Mouse (Mus musculus) heart, embryonic 11.5 days (tissue): ENCODE data around the gene Tmem247. TPM values are rescaled to one million over a fixed set of nuclear protein-coding genes. Genes with fewer than 3 reads are reported as not detected.

ENCODE experiments used
- ATAC-seq: fragments of 200-750 bp; cut with Nextera tagmentation; replicated peaks from 2 replicates; pipeline ENCODE4 v1.8.0; 2017; ENCODE audit warnings: moderate library complexity; ENCODE audit not compliant: insufficient number of reproducible peaks, low FRiP score, low TSS enrichment
- H3K27ac ChIP-seq: fragments of 300-500 bp; sonication (generic); 2 replicates; pipeline ENCODE4 v1.5.1; 2014; ENCODE audit warnings: mild to moderate bottlenecking, low read depth, low read length
- H3K27me3 ChIP-seq: fragments of 300-500 bp; sonication (generic); 2 replicates; pipeline ENCODE4 v1.6.1; 2014; ENCODE audit warnings: mild to moderate bottlenecking, low read length, mixed read lengths; ENCODE audit not compliant: control insufficient read depth, insufficient read depth
- H3K36me3 ChIP-seq: fragments of 300-500 bp; sonication (generic); 2 replicates; pipeline ENCODE4 v1.6.1; 2014; ENCODE audit warnings: mild to moderate bottlenecking, low read length, moderate library complexity, mixed read lengths; ENCODE audit not compliant: control insufficient read depth, insufficient read depth
- H3K4me1 ChIP-seq: fragments of 300-500 bp; sonication (generic); 2 replicates; pipeline ENCODE4 v1.6.1; 2014; ENCODE audit warnings: low read length; ENCODE audit not compliant: control insufficient read depth, insufficient read depth
- H3K4me2 ChIP-seq: fragments of 300-500 bp; sonication (generic); 2 replicates; pipeline ENCODE4 v1.6.1; 2014; ENCODE audit warnings: mild to moderate bottlenecking, moderate library complexity
- H3K4me3 ChIP-seq: fragments of 300-500 bp; sonication (generic); 2 replicates; pipeline ENCODE4 v1.5.1; 2014; ENCODE audit warnings: low read depth, low read length
- H3K9ac ChIP-seq: fragments of 300-500 bp; sonication (generic); 2 replicates; pipeline ENCODE4 v1.6.1; 2014; ENCODE audit warnings: mild to moderate bottlenecking, low read depth, low read length, moderate library complexity
- H3K9me3 ChIP-seq: fragments of 300-500 bp; sonication (generic); replicated peaks from 2 replicates; pipeline ENCODE4 v1.6.1; 2016; ENCODE audit warnings: low read length; ENCODE audit not compliant: control insufficient read depth
- WGBS: fragments of 180-500 bp; shearing (Covaris S2); extraction: QIAGEN DNeasy Blood & Tissue Kit; methylation state at CpG from one replicate; pipeline ENCODE4 v1.1.7; 2014; ENCODE audit not compliant: insufficient replicate concordance; 5-methylcytosine and 5-hydroxymethylcytosine counted together
- polyA plus RNA-seq: library from polyadenylated mRNA; unstranded; fragments of >200 nt; fragmentation: Nextera tagmentation; extraction: Ambion mirVana; gene quantifications from 2 replicates; pipeline ENCODE4 v1.2.1, GENCODE M21; 2014

Tmem247 gene
- polyA plus RNA-seq, 1 experiment from 2014 or later = not detected

- WGBS = 66% methylated on average over 5 of the region's 5 CpGs
- no peak overlapping the region for H3K4me3 ChIP-seq
- peaks cover 2% of the 10 kb centered on the region; the same call in 1 of the 2 replicates for H3K36me3 ChIP-seq
- peak overlapping the region; percentile 84 for H3K27ac ChIP-seq
- H3K4me2 ChIP-seq = peak overlapping the region; percentile 45
- no peak overlapping the region for H3K9ac ChIP-seq
- H3K4me1 ChIP-seq = peaks cover 32% of the 10 kb centered on the region
- H3K9me3 ChIP-seq = no peaks in the 10 kb centered on the region
- H3K27me3 ChIP-seq = no peaks in the 10 kb centered on the region
- ATAC-seq = no peak
These were observed 51.4 kb downstream of the Tmem247 start for GRCm38 (mm10) chr17:86968581-86968980.

- Histone ChIP-seq H3K9me3 (no peaks in the 10 kb centered on the region), H3K27ac (no peak overlapping the region), H3K9ac (no peak overlapping the region), H3K4me3 (no peak overlapping the region), H3K27me3 (no peaks in the 10 kb centered on the region), H3K36me3 (peaks cover 2% of the 10 kb centered on the region; the same call in 1 of the 2 replicates), H3K4me2 (no peak overlapping the region), H3K4me1 (peaks cover 32% of the 10 kb centered on the region)
- no peak for ATAC-seq
- 80% methylated on average over 5 of the region's 5 CpGs for WGBS
These were observed 52.4 kb downstream of the Tmem247 start for GRCm38 (mm10) chr17:86969582-86969981.

- WGBS = 85% methylated on average over 15 of the region's 15 CpGs
- no peaks in the 10 kb centered on the region for H3K27me3 ChIP-seq
- peaks cover 2% of the 10 kb centered on the region; the same call in 1 of the 2 replicates for H3K36me3 ChIP-seq
- no peaks in the 10 kb centered on the region for H3K9me3 ChIP-seq
- no peak overlapping the region for H3K4me2 ChIP-seq
- H3K9ac ChIP-seq = no peak overlapping the region
- no peak overlapping the region for H3K4me3 ChIP-seq
- H3K4me1 ChIP-seq = peaks cover 27% of the 10 kb centered on the region
- no peak overlapping the region for H3K27ac ChIP-seq
- no peak for ATAC-seq
These were observed 53.0 kb downstream of the Tmem247 start for GRCm38 (mm10) chr17:86970026-86970750.

- Histone ChIP-seq H3K27ac (no peak overlapping the region), H3K4me1 (peaks cover 23% of the 10 kb centered on the region), H3K4me2 (no peak overlapping the region), H3K36me3 (peaks cover 2% of the 10 kb centered on the region; the same call in 1 of the 2 replicates), H3K9me3 (no peaks in the 10 kb centered on the region), H3K27me3 (no peaks in the 10 kb centered on the region), H3K9ac (no peak overlapping the region), H3K4me3 (no peak overlapping the region)
- 71% methylated on average over 5 of the region's 5 CpGs for WGBS
- no peak for ATAC-seq
These were observed 53.9 kb downstream of the Tmem247 start for GRCm38 (mm10) chr17:86971036-86971435.

- WGBS = 82% methylated on average over 7 of the region's 7 CpGs
- no peak overlapping the region for H3K4me2 ChIP-seq
- ATAC-seq = no peak
- H3K36me3 ChIP-seq = peaks cover 2% of the 10 kb centered on the region; the same call in 1 of the 2 replicates
- H3K9ac ChIP-seq = no peak overlapping the region
- H3K27me3 ChIP-seq = no peaks in the 10 kb centered on the region
- H3K9me3 ChIP-seq = no peaks in the 10 kb centered on the region
- peaks cover 22% of the 10 kb centered on the region for H3K4me1 ChIP-seq
- no peak overlapping the region for H3K4me3 ChIP-seq
- no peak overlapping the region for H3K27ac ChIP-seq
These were observed 54.7 kb downstream of the Tmem247 start for GRCm38 (mm10) chr17:86971860-86972259.

Other genes with a start within 250 kb of the Tmem247 start
- 11.5 and 14.8 TPM in 2 replicates for gene Epas1, start 163.6 kb upstream of the Tmem247 start, polyA plus RNA-seq
- gene Atp6v1e2, start 30.5 kb downstream of the Tmem247 start, polyA plus RNA-seq = not detected in 2 replicates
- gene Rhoq, start 45.7 kb downstream of the Tmem247 start, polyA plus RNA-seq = 21.9 and 24.7 TPM in 2 replicates
- gene Pigf, start 108.1 kb downstream of the Tmem247 start, polyA plus RNA-seq = 17.9 and 20.0 TPM in 2 replicates
- 118 and 125 TPM in 2 replicates for gene Cript, start 108.2 kb downstream of the Tmem247 start, polyA plus RNA-seq
- gene Socs5, start 190.3 kb downstream of the Tmem247 start, polyA plus RNA-seq = 11.2 and 11.9 TPM in 2 replicates